ENCODE assay signal across 8 mouse cellular contexts in the genomic region with DNA sequence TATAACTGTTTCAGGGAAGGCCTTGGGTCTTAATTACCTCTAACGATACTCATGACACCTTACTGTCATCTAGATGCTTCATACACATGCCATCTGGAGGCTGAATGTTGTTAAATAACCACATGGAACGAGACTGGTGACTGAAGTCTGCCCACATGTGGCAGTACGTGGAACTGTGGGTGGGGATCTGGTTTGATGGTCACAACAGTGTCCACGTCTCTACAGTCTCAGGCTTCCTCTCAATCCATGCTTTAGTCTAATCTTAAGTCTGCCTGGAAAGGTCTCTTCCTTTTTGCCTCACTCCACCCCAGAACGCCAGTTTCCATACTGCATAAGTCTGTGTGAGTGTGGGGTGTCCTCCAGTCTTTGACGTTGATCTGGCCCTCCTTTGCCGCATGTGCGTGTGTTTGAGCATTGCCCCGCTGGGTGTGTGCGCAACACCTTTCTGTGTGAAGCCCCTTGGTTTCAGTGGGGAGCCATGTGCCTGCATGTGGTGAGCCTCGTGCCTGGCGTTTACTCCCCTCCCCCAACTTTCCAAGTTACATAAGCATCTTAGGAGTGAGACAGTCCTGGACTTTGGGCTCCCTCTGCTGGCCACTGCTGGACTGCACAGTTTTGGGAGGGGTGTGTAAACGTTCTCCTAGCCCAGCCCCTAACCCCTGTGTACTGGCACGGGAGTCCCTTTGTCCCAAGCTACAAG. TPM values are rescaled to one million over a fixed set of nuclear protein-coding genes. Genes with fewer than 3 reads are reported as not detected.
DNase-seq lines count a peak whose midpoint lies in the region; ATAC-seq lines count a peak whose summit lies in the region.

No protein-coding gene starts in this region.

- no peaks in the 10 kb centered on the region for H3K36me3 ChIP-seq in embryonic facial prominence, embryonic 11.5 days (replicated peaks; ENCODE audit: control insufficient read depth, insufficient read depth, low read depth, low read length)
- H3K36me3 ChIP-seq in midbrain, embryonic 11.5 days (ENCODE audit: control insufficient read depth, insufficient read depth, low read length), result no peaks in the 10 kb centered on the region

- H3K27me3 ChIP-seq in embryonic facial prominence, embryonic 11.5 days (ENCODE audit: control insufficient read depth, insufficient read depth, low read length), result no peaks in the 10 kb centered on the region
- H3K27me3 ChIP-seq in midbrain, embryonic 11.5 days (ENCODE audit: control insufficient read depth, insufficient read depth, low read length), result no peaks in the 10 kb centered on the region; the same call in 1 of the 2 replicates

- WGBS in embryonic facial prominence, embryonic 11.5 days, result 4% methylated on average over 14 of the region's 14 CpGs
- 4% methylated on average over 14 of the region's 14 CpGs for WGBS in midbrain, embryonic 11.5 days

- peak overlapping the region; percentile 16 for H3K4me3 ChIP-seq in embryonic facial prominence, embryonic 11.5 days (ENCODE audit: low read depth, low read length)
- no peak overlapping the region; the same call in 1 of the 2 replicates for H3K4me3 ChIP-seq in midbrain, embryonic 11.5 days (ENCODE audit: low read depth, low read length)

- peak; percentile 66 for ATAC-seq in embryonic facial prominence, embryonic 11.5 days (replicated peaks; ENCODE audit: insufficient number of reproducible peaks, low FRiP score, low TSS enrichment, low read depth)
- ATAC-seq in midbrain, embryonic 11.5 days (ENCODE audit: low FRiP score), result peak; percentile 71

- peak; percentile 83 for DNase-seq in 3134 (ENCODE audit: extremely low read depth, insufficient read length, low spot score)
- DNase-seq in adrenal gland, postnatal 25 days, result peak; percentile 87
- peak; percentile 100 for DNase-seq in embryonic facial prominence, embryonic 11.5 days (ENCODE audit: low spot score)
- peak; percentile 99 for DNase-seq in heart, adult 11 months
- peak; percentile 91 for DNase-seq in kidney, adult 11 months
- DNase-seq in left cerebral cortex, postnatal 4 days, result peak; percentile 96
- peak; percentile 100 for DNase-seq in midbrain, embryonic 11.5 days (ENCODE audit: low spot score, missing footprints)
- peak; percentile 95 for DNase-seq in skeletal muscle tissue, adult 2 months (ENCODE audit: low read depth, low spot score)

- no peaks in the 10 kb centered on the region for H3K9me3 ChIP-seq in embryonic facial prominence, embryonic 11.5 days (replicated peaks; ENCODE audit: control insufficient read depth, low read length)
- no peaks in the 10 kb centered on the region for H3K9me3 ChIP-seq in midbrain, embryonic 11.5 days (ENCODE audit: control insufficient read depth, low read length)

- H3K27ac ChIP-seq in embryonic facial prominence, embryonic 11.5 days (replicated peaks; ENCODE audit: low read depth, low read length), result 0 out of 2 replicates have a peak overlapping the region, but pooled peaks have one; percentile 43
- 0 out of 2 replicates have a peak overlapping the region, but pooled peaks have one; percentile 26 for H3K27ac ChIP-seq in midbrain, embryonic 11.5 days (ENCODE audit: low read depth, low read length)

- peak overlapping the region; percentile 50 for H3K9ac ChIP-seq in embryonic facial prominence, embryonic 11.5 days (replicated peaks; ENCODE audit: low read length)
- H3K9ac ChIP-seq in midbrain, embryonic 11.5 days (ENCODE audit: low read length), result peak overlapping the region; percentile 63

- H3K4me1 ChIP-seq in embryonic facial prominence, embryonic 11.5 days (ENCODE audit: control insufficient read depth, insufficient read depth, low read length), result 0 out of 2 replicates have a peak, but pooled peaks cover 5% of the 10 kb centered on the region
- peaks cover 31% of the 10 kb centered on the region for H3K4me1 ChIP-seq in midbrain, embryonic 11.5 days (ENCODE audit: control insufficient read depth, insufficient read depth, low read length)

- peak overlapping the region; percentile 59 for H3K4me2 ChIP-seq in embryonic facial prominence, embryonic 11.5 days (ENCODE audit: low read depth, low read length)
- H3K4me2 ChIP-seq in midbrain, embryonic 11.5 days, result peak overlapping the region; percentile 48

- intact Hi-C loops in left cerebral cortex, postnatal 4 days (cut with DNase I), result loop anchor here (5.0 to 10.0 kb wide), 3 partner anchors 103 to 185 kb away; partner anchors contain the start of genes Pea15a and Pex19

RNA-seq across cellular contexts. Expression of gene Atp1a2, which starts 12.0 kb away (rescaled TPM):
- total RNA-seq in adrenal gland, postnatal 25 days (2021), result 110 and 122 TPM in 2 replicates
- 0.60 and 0.65 TPM in 2 replicates for polyA plus RNA-seq in embryonic facial prominence, embryonic 11.5 days (2014; fragmentation: Nextera tagmentation; extraction: Ambion mirVana)
- 100 to 1,000 TPM; 211 to 226 TPM for total RNA-seq in left cerebral cortex, postnatal 4 days (2021)
- 1.4 and 1.9 TPM in 2 replicates for polyA plus RNA-seq in midbrain, embryonic 11.5 days (2014; fragmentation: Nextera tagmentation; extraction: Ambion mirVana)

RNA-seq across cellular contexts. Expression of gene Kcnj9, which starts 19.3 kb away (rescaled TPM):
- 0.18 TPM in 1 of 2 replicates, not detected in the other for total RNA-seq in adrenal gland, postnatal 25 days (2021)
- polyA plus RNA-seq in embryonic facial prominence, embryonic 11.5 days (2014; fragmentation: Nextera tagmentation; extraction: Ambion mirVana), result 0.54 and 0.65 TPM in 2 replicates
- 10 to 100 TPM; 23.5 to 27.4 TPM for total RNA-seq in left cerebral cortex, postnatal 4 days (2021)
- 0.37 and 0.43 TPM in 2 replicates for polyA plus RNA-seq in midbrain, embryonic 11.5 days (2014; fragmentation: Nextera tagmentation; extraction: Ambion mirVana)

RNA-seq across cellular contexts. Expression of gene Kcnj10, which starts 31.2 kb away (rescaled TPM):
- 0.39 and 0.48 TPM in 2 replicates for total RNA-seq in adrenal gland, postnatal 25 days (2021)
- polyA plus RNA-seq in embryonic facial prominence, embryonic 11.5 days (2014; fragmentation: Nextera tagmentation; extraction: Ambion mirVana), result 0.07 and 0.11 TPM in 2 replicates
- 10 to 100 TPM; 20.4 to 21.3 TPM for total RNA-seq in left cerebral cortex, postnatal 4 days (2021)
- polyA plus RNA-seq in midbrain, embryonic 11.5 days (2014; fragmentation: Nextera tagmentation; extraction: Ambion mirVana), result 0.75 TPM in 2 replicates

RNA-seq across cellular contexts. Expression of gene Igsf8, which starts 48.4 kb away (rescaled TPM):
- 33.7 and 48.7 TPM in 2 replicates for total RNA-seq in adrenal gland, postnatal 25 days (2021)
- 30.1 and 36.7 TPM in 2 replicates for polyA plus RNA-seq in embryonic facial prominence, embryonic 11.5 days (2014; fragmentation: Nextera tagmentation; extraction: Ambion mirVana)
- 100 to 1,000 TPM; 157 to 165 TPM for total RNA-seq in left cerebral cortex, postnatal 4 days (2021)
- polyA plus RNA-seq in midbrain, embryonic 11.5 days (2014; fragmentation: Nextera tagmentation; extraction: Ambion mirVana), result 47.2 and 55.1 TPM in 2 replicates

RNA-seq across cellular contexts. Expression of gene Atp1a4, which starts 51.6 kb away (rescaled TPM):
- 0.88 and 2.3 TPM in 2 replicates for total RNA-seq in adrenal gland, postnatal 25 days (2021)
- not detected in 2 replicates for polyA plus RNA-seq in embryonic facial prominence, embryonic 11.5 days (2014; fragmentation: Nextera tagmentation; extraction: Ambion mirVana)
- under 1 TPM in 1 of 2 experiments, not detected in 1; 0.58 TPM for total RNA-seq in left cerebral cortex, postnatal 4 days (2021)
- not detected in 2 replicates for polyA plus RNA-seq in midbrain, embryonic 11.5 days (2014; fragmentation: Nextera tagmentation; extraction: Ambion mirVana)

Comparison
In these comparisons a context has a peak if more than half of its experiments do, and no peak if none do; other contexts are left out.
1. RNA of gene Kcnj9, which starts 19.3 kb away (total RNA-seq): 23.5 to 27.4 TPM in left cerebral cortex, postnatal 4 days; 0.18 TPM in adrenal gland, postnatal 25 days; every median in the first group is over 10 times any median in the second.
2. RNA of gene Kcnj10, which starts 31.2 kb away (total RNA-seq): 20.4 to 21.3 TPM in left cerebral cortex, postnatal 4 days; 0.39 to 0.48 TPM in adrenal gland, postnatal 25 days; every median in the first group is over 10 times any median in the second.
3. Peak in every context shown above with its lines, with median percentiles within 50 percentile points of each other: DNase-seq.